Mouse (Mus musculus) CH12.LX (cell line): ENCODE data around the gene Arih2.

ENCODE experiments used
- CHD1 ChIP-seq: IDR thresholded peaks from 2 replicates; pipeline ENCODE4 v1.6.1; 2012; ENCODE audit warnings: low read depth, low read length, improper control_type of control experiment, inconsistent platforms
- CTCF ChIP-seq, 2 experiments: IDR thresholded peaks in 1 of 2; conservative IDR thresholded peaks in 1 of 2; 2 replicates each; pipeline ENCODE4 v1.5.1; 2011 to 2012; ENCODE audit warnings: low read depth in 2 of 2, low read length in 2 of 2, improper control_type of control experiment in 1 of 2, inconsistent platforms in 1 of 2, mild to moderate bottlenecking in 1 of 2, moderate library complexity in 1 of 2
- E2F4 ChIP-seq: IDR thresholded peaks from 2 replicates; pipeline ENCODE4 v1.6.1; 2011; ENCODE audit warnings: low read depth, low read length, improper control_type of control experiment; ENCODE audit not compliant: insufficient replicate concordance
- ELF1 ChIP-seq: IDR thresholded peaks from 2 replicates; pipeline ENCODE4 v1.6.1; 2014; ENCODE audit warnings: low read depth, mild to moderate bottlenecking, inconsistent platforms, low read length, improper control_type of control experiment
- EP300 ChIP-seq: IDR thresholded peaks from 2 replicates; pipeline ENCODE4 v1.6.1; 2011; ENCODE audit warnings: low read length, improper control_type of control experiment
- HCFC1 ChIP-seq: IDR thresholded peaks from 2 replicates; pipeline ENCODE4 v1.6.1; 2012; ENCODE audit warnings: low read depth, mild to moderate bottlenecking, inconsistent platforms, low read length, improper control_type of control experiment
- MAFK ChIP-seq: IDR thresholded peaks from 2 replicates; pipeline ENCODE4 v1.6.1; 2011; ENCODE audit warnings: low read length, improper control_type of control experiment; ENCODE audit not compliant: insufficient replicate concordance
- MAZ ChIP-seq: IDR thresholded peaks from 2 replicates; pipeline ENCODE4 v1.6.1; 2012; ENCODE audit warnings: low read depth, mild to moderate bottlenecking, inconsistent platforms, low read length, improper control_type of control experiment, moderate library complexity
- NELFE ChIP-seq: IDR thresholded peaks from 2 replicates; pipeline ENCODE4 v1.6.1; 2011; ENCODE audit warnings: low read depth, low read length, improper control_type of control experiment
- POLR2A ChIP-seq: IDR thresholded peaks from 2 replicates; pipeline ENCODE4 v1.6.1; 2011; ENCODE audit warnings: low read depth, mild to moderate bottlenecking, improper control_type of control experiment, low read length
- RAD21 ChIP-seq: IDR thresholded peaks from 2 replicates; pipeline ENCODE4 v1.6.1; 2011; ENCODE audit warnings: low read depth, mild to moderate bottlenecking, low read length, improper control_type of control experiment, moderate library complexity
- SIN3A ChIP-seq: IDR thresholded peaks from 2 replicates; pipeline ENCODE4 v1.6.1; 2012; ENCODE audit warnings: low read length, improper control_type of control experiment, inconsistent platforms
- ZC3H11A ChIP-seq: IDR thresholded peaks from 2 replicates; pipeline ENCODE4 v1.6.1; 2012; ENCODE audit warnings: low read depth, mild to moderate bottlenecking, inconsistent platforms, low read length, improper control_type of control experiment
- ZMIZ1 ChIP-seq: IDR thresholded peaks from 2 replicates; pipeline ENCODE4 v1.6.1; 2012; ENCODE audit warnings: low read depth, mild to moderate bottlenecking, inconsistent platforms, low read length, improper control_type of control experiment

DNA sequence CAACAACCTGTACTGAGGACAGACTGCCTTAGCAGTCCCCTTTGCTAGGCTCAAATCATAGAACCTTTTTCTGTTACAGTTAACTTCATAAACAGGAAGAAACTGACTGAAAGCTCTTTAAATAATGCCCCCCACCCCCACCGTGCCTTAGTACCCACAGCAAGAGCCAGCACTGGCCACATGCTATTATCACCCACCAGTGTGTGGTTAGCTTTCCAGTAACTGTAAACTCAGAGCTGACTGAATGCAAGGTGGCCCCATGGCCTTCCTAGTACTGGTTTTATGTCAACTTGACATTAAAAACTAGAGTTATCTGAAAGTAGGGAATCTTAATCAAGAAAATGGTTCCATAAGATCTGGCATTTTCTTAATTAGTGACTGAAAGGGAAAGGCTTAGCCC, 18.5 kb downstream of the Arih2 start:
- TF ChIP-seq CTCF (conservative IDR thresholded peaks at IDR 0.05 in 1 of 2, IDR thresholded peaks at IDR 0.05 in 1 of 2; ENCODE audit: low read depth in 2 of 2, low read length in 2 of 2), result no peak
- TF ChIP-seq ZMIZ1, result no peak
- no peak for TF ChIP-seq RAD21
- TF ChIP-seq MAZ, result no peak
- TF ChIP-seq EP300, result no peak
- no peak for TF ChIP-seq SIN3A
- no peak for TF ChIP-seq POLR2A
- TF ChIP-seq HCFC1, result no peak
- no peak for TF ChIP-seq ELF1
- TF ChIP-seq ZC3H11A, result no peak
- TF ChIP-seq CHD1, result no peak
- TF ChIP-seq NELFE, result no peak
- TF ChIP-seq MAFK, result no peak
- no peak for TF ChIP-seq E2F4
